Mouse (Mus musculus) colon, adult 2 months (tissue): ENCODE data around the gene Shh. TPM values are rescaled to one million over a fixed set of nuclear protein-coding genes. Genes with fewer than 3 reads are reported as not detected.

ENCODE experiments used
- polyA plus RNA-seq: library from polyadenylated mRNA; depleted of rRNA; stranded (reverse); fragments of >200 nt; gene quantifications from 2 replicates; pipeline ENCODE4 v1.2.3, GENCODE M21; 2012; rRNA removed

Shh gene
- 1.9 and 2.9 TPM in 2 replicates for polyA plus RNA-seq

GRCm38 (mm10) chr5:28466760-28467306, at the start of gene Shh:
Gene Shh, minus strand, starts transcription at chr5:28467256.

Other genes with a start within 250 kb of the Shh start
- gene Cnpy1, start 221.4 kb downstream of the Shh start, polyA plus RNA-seq = 0.14 and 0.37 TPM in 2 replicates
- gene Rbm33, start 150.1 kb downstream of the Shh start, polyA plus RNA-seq = 22.9 and 27.7 TPM in 2 replicates